Mouse (Mus musculus) liver, embryonic 14.5 days (tissue): ENCODE data around the gene Lekr1. TPM values are rescaled to one million over a fixed set of nuclear protein-coding genes. Genes with fewer than 3 reads are reported as not detected.

Source experiments
- ATAC-seq: fragments of 200-750 bp; cut with Nextera tagmentation; 2 replicates; pipeline ENCODE4 v1.8.0; 2017; ENCODE audit warnings: moderate number of reproducible peaks, mild to moderate bottlenecking, moderate library complexity; ENCODE audit not compliant: insufficient read depth
- DNase-seq, 3 experiments: peaks; one replicate each; pipeline ENCODE4 v3.0.0-alpha.2; 2012 to 2013; ENCODE audit warnings: low read depth in 3 of 3, low spot score in 3 of 3
- H3K27ac ChIP-seq: fragments of 300-500 bp; sonication (generic); 2 replicates; pipeline ENCODE4 v1.5.1; 2014; ENCODE audit warnings: moderate library complexity, mild to moderate bottlenecking, control low read depth, inconsistent platforms
- H3K27me3 ChIP-seq: fragments of 300-500 bp; sonication (generic); 2 replicates; pipeline ENCODE4 v1.6.1; 2014; ENCODE audit warnings: mild to moderate bottlenecking, low read length, moderate library complexity; ENCODE audit not compliant: control insufficient read depth, insufficient read depth
- H3K36me3 ChIP-seq: fragments of 300-500 bp; sonication (generic); replicated peaks from 2 replicates; pipeline ENCODE4 v1.6.1; 2014; ENCODE audit warnings: low read depth; ENCODE audit not compliant: control insufficient read depth, insufficient read depth
- H3K4me1 ChIP-seq, 2 experiments: fragments of 200-500 bp in 1 of 2; fragments of 300-500 bp in 1 of 2; sonication (generic) in 1 of 2; replicated peaks; 2 replicates each; pipeline ENCODE4 v1.6.1; 2012 to 2014; ENCODE audit warnings: antibody characterized with exemption in 1 of 2, inconsistent platforms in 1 of 2, low read length in 1 of 2; ENCODE audit not compliant: control insufficient read depth in 2 of 2, insufficient read depth in 2 of 2
- H3K4me2 ChIP-seq: fragments of 300-500 bp; sonication (generic); 2 replicates; pipeline ENCODE4 v1.6.1; 2014; ENCODE audit warnings: low read depth, mild to moderate bottlenecking, control low read depth, moderate library complexity
- H3K4me3 ChIP-seq, 2 experiments: fragments of 200-500 bp in 1 of 2; fragments of 300-500 bp in 1 of 2; sonication (generic) in 1 of 2; 2 replicates each; pipeline ENCODE4 v1.5.1; 2012 to 2014; ENCODE audit warnings: low read depth in 2 of 2, low read length in 2 of 2, mild to moderate bottlenecking in 2 of 2, control low read depth in 1 of 2, inconsistent platforms in 1 of 2, moderate library complexity in 1 of 2; ENCODE audit not compliant: insufficient read depth in 1 of 2
- H3K9ac ChIP-seq: fragments of 300-500 bp; sonication (generic); replicated peaks from 2 replicates; pipeline ENCODE4 v1.6.1; 2014; ENCODE audit warnings: mild to moderate bottlenecking, control low read depth, moderate library complexity
- H3K9me3 ChIP-seq: fragments of 300-500 bp; sonication (generic); 2 replicates; pipeline ENCODE4 v1.6.1; 2016; ENCODE audit warnings: low read length, mixed read lengths; ENCODE audit not compliant: control insufficient read depth
- CTCF ChIP-seq: IDR thresholded peaks from 2 replicates; pipeline ENCODE4 v1.5.1; 2016; ENCODE audit warnings: antibody characterized with exemption, low read depth, control low read depth
- EP300 ChIP-seq: IDR thresholded peaks from 2 replicates; pipeline ENCODE4 v1.6.1; 2016; ENCODE audit warnings: antibody characterized with exemption, low read depth
- WGBS: fragments of 180-500 bp; shearing (Covaris S2); extraction: QIAGEN DNeasy Blood & Tissue Kit; methylation state at CpG from one replicate; pipeline ENCODE4 v1.1.7; 2014; ENCODE audit not compliant: insufficient replicate concordance; 5-methylcytosine and 5-hydroxymethylcytosine counted together
- polyA plus RNA-seq, 2 experiments: library from polyadenylated mRNA; depleted of rRNA in 1 of 2; stranded (reverse) in 1 of 2; unstranded in 1 of 2; fragments of >200 nt; fragmentation: Nextera tagmentation in 1 of 2; extraction: Ambion mirVana in 1 of 2; gene quantifications; 2 replicates each; pipeline versions ENCODE4 v1.2.1 to v1.2.3; 2012 to 2014

Gene Lekr1
- polyA plus RNA-seq, 2 experiments: 0.48 to 0.96 TPM

- no peak overlapping the region for H3K27ac ChIP-seq
- ATAC-seq: no peak
- no peak for TF ChIP-seq CTCF
- TF ChIP-seq EP300: no peak
- H3K4me2 ChIP-seq: no peak overlapping the region
- H3K9ac ChIP-seq: no peak overlapping the region
- H3K4me1 ChIP-seq: no peaks in the 10 kb centered on the region
- no peaks in the 10 kb centered on the region for H3K36me3 ChIP-seq
- DNase-seq: no peak
- WGBS: 61% methylated on average over 5 of the region's 5 CpGs
- no peaks in the 10 kb centered on the region for H3K9me3 ChIP-seq
- H3K4me3 ChIP-seq: no peak overlapping the region
- no peaks in the 10 kb centered on the region for H3K27me3 ChIP-seq
Observed at GRCm38 (mm10) chr3:65775096-65775495, 109.1 kb downstream of the Lekr1 start.

GRCm38 (mm10) chr3:65782246-65782645 lies 116.2 kb downstream of the Lekr1 start:
- WGBS: 60% methylated on average over 5 of the region's 5 CpGs
- no peaks in the 10 kb centered on the region for H3K9me3 ChIP-seq

GRCm38 (mm10) chr3:65790076-65790685 lies 124.2 kb downstream of the Lekr1 start:
- H3K4me1 ChIP-seq: no peaks in the 10 kb centered on the region
- H3K4me3 ChIP-seq: no peak overlapping the region
- no peak overlapping the region for H3K27ac ChIP-seq
- no peaks in the 10 kb centered on the region for H3K36me3 ChIP-seq
- no peaks in the 10 kb centered on the region for H3K9me3 ChIP-seq
- 7% methylated on average over 3 of the region's 3 CpGs for WGBS
- TF ChIP-seq CTCF (no peak), EP300 (no peak)
- no peak overlapping the region for H3K9ac ChIP-seq
- DNase-seq: no peak
- no peak overlapping the region for H3K4me2 ChIP-seq
- H3K27me3 ChIP-seq: no peaks in the 10 kb centered on the region
- no peak for ATAC-seq

More at GRCm38 (mm10) chr3:65782246-65782645, 116.2 kb downstream of the Lekr1 start:
- ATAC-seq (no peak), DNase-seq (no peak)
- Histone ChIP-seq H3K9ac (no peak overlapping the region), H3K4me1 (no peaks in the 10 kb centered on the region), H3K27me3 (no peaks in the 10 kb centered on the region), H3K4me2 (no peak overlapping the region), H3K27ac (no peak overlapping the region), H3K36me3 (no peaks in the 10 kb centered on the region), H3K4me3 (no peak overlapping the region)
- no peak for TF ChIP-seq CTCF
- TF ChIP-seq EP300: no peak

DNA sequence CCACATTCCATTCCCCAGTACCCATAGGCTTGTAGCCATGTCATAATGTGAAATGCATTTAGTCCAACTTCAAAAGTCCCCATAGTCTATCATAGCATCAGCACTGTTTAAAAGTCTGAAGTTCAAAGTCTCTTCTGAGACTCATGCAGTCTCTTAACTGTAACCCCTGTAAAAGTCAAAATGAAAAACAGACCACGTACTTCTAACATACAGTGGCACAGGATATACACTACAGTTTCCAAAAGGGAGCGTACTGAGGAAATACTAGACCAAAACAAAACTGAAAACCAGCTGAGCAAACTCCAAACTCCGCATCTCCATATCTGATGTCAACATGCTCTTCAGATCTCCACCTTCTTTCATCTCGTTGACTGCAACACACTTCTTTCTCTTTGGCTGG lies 127.5 kb downstream of the Lekr1 start:
- no peak for TF ChIP-seq EP300
- no peak for TF ChIP-seq CTCF
- Histone ChIP-seq H3K27ac (no peak overlapping the region), H3K9ac (no peak overlapping the region), H3K4me3 (no peak overlapping the region), H3K36me3 (no peaks in the 10 kb centered on the region), H3K27me3 (no peaks in the 10 kb centered on the region), H3K9me3 (no peaks in the 10 kb centered on the region), H3K4me2 (no peak overlapping the region), H3K4me1 (no peaks in the 10 kb centered on the region)
- DNase-seq (no peak), ATAC-seq (no peak)
- 61% methylated on average over 4 of the region's 4 CpGs for WGBS

GRCm38 (mm10) chr3:65794711-65795110 lies 128.7 kb downstream of the Lekr1 start:
- no peaks in the 10 kb centered on the region for H3K9me3 ChIP-seq
- TF ChIP-seq CTCF (no peak), EP300 (no peak)
- no peaks in the 10 kb centered on the region for H3K27me3 ChIP-seq
- DNase-seq: no peak
- no peak for ATAC-seq
- H3K4me1 ChIP-seq: no peaks in the 10 kb centered on the region
- 55% methylated on average over 2 of the region's 2 CpGs for WGBS
- no peak overlapping the region for H3K4me2 ChIP-seq
- H3K27ac ChIP-seq: no peak overlapping the region
- H3K36me3 ChIP-seq: no peaks in the 10 kb centered on the region
- H3K9ac ChIP-seq: no peak overlapping the region
- H3K4me3 ChIP-seq: no peak overlapping the region
